Mouse (Mus musculus): ENCODE measurements at regions not wholly inside any gene's neighbourhood (a gene's known extent, or its start where the extent isn't known, plus 50 kb on each side); places are given as distances from the start of the nearest gene placed in this dataset.

DNA sequence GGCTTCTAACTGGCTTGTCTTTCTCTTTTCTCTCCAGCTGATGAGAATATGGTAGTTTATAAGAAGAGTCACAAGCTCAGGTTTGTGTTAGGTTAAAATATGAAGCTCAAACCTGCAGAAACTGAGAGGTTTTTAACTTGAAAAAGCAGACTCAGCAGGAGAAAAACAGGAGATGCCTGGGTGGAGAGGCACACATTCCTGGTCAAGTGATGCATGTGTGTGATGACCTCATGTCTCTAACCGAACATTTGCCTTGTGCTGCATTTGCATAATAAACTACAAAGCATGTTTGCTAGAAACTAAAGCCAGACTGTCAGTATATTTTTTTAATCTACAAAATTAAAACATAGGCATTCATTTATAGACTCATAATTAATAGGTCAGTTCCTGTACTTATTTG is 182.2 kb upstream of the Ctso start:
- TF ChIP-seq POLR2A (IDR thresholded peaks at IDR 0.05; ENCODE audit: borderline replicate concordance, extremely low read depth, low read depth, low read length): no peak
- no peak for TF ChIP-seq CTCF (IDR thresholded peaks at IDR 0.05; ENCODE audit: insufficient read depth, low read length)
